Mouse (Mus musculus): ENCODE measurements at regions not wholly inside any gene's neighbourhood (a gene's known extent, or its start where the extent isn't known, plus 50 kb on each side); places are given as distances from the start of the nearest gene placed in this dataset.

- DNase-seq (ENCODE audit: low spot score) (no peak), ATAC-seq (ENCODE audit: low FRiP score, low read depth) (no peak)
- Histone ChIP-seq H3K4me1 (ENCODE audit: control insufficient read depth, insufficient read depth, low read length) (0 out of 2 replicates have a peak, but pooled peaks cover 6% of the 10 kb centered on the region), H3K36me3 (ENCODE audit: control insufficient read depth, insufficient read depth, low read length) (no peaks in the 10 kb centered on the region), H3K9me3 (ENCODE audit: control insufficient read depth, low read length) (no peaks in the 10 kb centered on the region), H3K4me2 (replicated peaks; ENCODE audit: low read depth, low read length, severe bottlenecking) (no peak overlapping the region), H3K27ac (replicated peaks; ENCODE audit: low read depth, low read length) (no peak overlapping the region), H3K27me3 (ENCODE audit: control insufficient read depth, insufficient read depth, low read length) (no peaks in the 10 kb centered on the region), H3K4me3 (replicated peaks; ENCODE audit: low read length) (no peak overlapping the region), H3K9ac (ENCODE audit: low read depth, low read length, severe bottlenecking) (no peak overlapping the region)
- no peak for TF ChIP-seq POLR2A (IDR thresholded peaks at IDR 0.05; ENCODE audit: borderline replicate concordance, extremely low read depth, insufficient read depth, insufficient read length)
- 40% methylated on average over 13 of the region's 13 CpGs for WGBS
Observed at GRCm38 (mm10) chr14:61696886-61697554, 89.8 kb downstream of the Kcnrg start.

GRCm38 (mm10) chr14:61697704-61698103 lies 90.4 kb downstream of the Kcnrg start:
- Histone ChIP-seq H3K4me1 (ENCODE audit: control insufficient read depth, insufficient read depth, low read length) (0 out of 2 replicates have a peak, but pooled peaks cover 6% of the 10 kb centered on the region), H3K36me3 (ENCODE audit: control insufficient read depth, insufficient read depth, low read length) (no peaks in the 10 kb centered on the region), H3K4me2 (replicated peaks; ENCODE audit: low read depth, low read length, severe bottlenecking) (no peak overlapping the region), H3K9ac (ENCODE audit: low read depth, low read length, severe bottlenecking) (no peak overlapping the region), H3K9me3 (ENCODE audit: control insufficient read depth, low read length) (no peaks in the 10 kb centered on the region), H3K4me3 (replicated peaks; ENCODE audit: low read length) (no peak overlapping the region), H3K27me3 (ENCODE audit: control insufficient read depth, insufficient read depth, low read length) (no peaks in the 10 kb centered on the region), H3K27ac (replicated peaks; ENCODE audit: low read depth, low read length) (no peak overlapping the region)
- no peak for DNase-seq (ENCODE audit: low spot score)
- WGBS, result 87% methylated on average over 10 of the region's 10 CpGs
- no peak for TF ChIP-seq POLR2A (IDR thresholded peaks at IDR 0.05; ENCODE audit: borderline replicate concordance, extremely low read depth, insufficient read depth, insufficient read length)
- no peak for ATAC-seq (ENCODE audit: low FRiP score, low read depth)

- Histone ChIP-seq H3K27ac (replicated peaks; ENCODE audit: low read depth, low read length) (no peak overlapping the region), H3K4me2 (replicated peaks; ENCODE audit: low read depth, low read length, severe bottlenecking) (no peak overlapping the region), H3K9me3 (ENCODE audit: control insufficient read depth, low read length) (no peaks in the 10 kb centered on the region), H3K36me3 (ENCODE audit: control insufficient read depth, insufficient read depth, low read length) (no peaks in the 10 kb centered on the region), H3K9ac (ENCODE audit: low read depth, low read length, severe bottlenecking) (no peak overlapping the region), H3K4me3 (replicated peaks; ENCODE audit: low read length) (no peak overlapping the region), H3K27me3 (ENCODE audit: control insufficient read depth, insufficient read depth, low read length) (no peaks in the 10 kb centered on the region), H3K4me1 (ENCODE audit: control insufficient read depth, insufficient read depth, low read length) (0 out of 2 replicates have a peak, but pooled peaks cover 6% of the 10 kb centered on the region)
- 32% methylated on average over 12 of the region's 12 CpGs for WGBS
- no peak for ATAC-seq (ENCODE audit: low FRiP score, low read depth)
- DNase-seq (ENCODE audit: low spot score), result no peak
- TF ChIP-seq POLR2A (IDR thresholded peaks at IDR 0.05; ENCODE audit: borderline replicate concordance, extremely low read depth, insufficient read depth, insufficient read length), result no peak
Observed at GRCm38 (mm10) chr14:61698358-61699055, 91.2 kb downstream of the Kcnrg start.

GRCm38 (mm10) chr14:61699638-61700037 lies 92.4 kb downstream of the Kcnrg start:
- no peak overlapping the region for H3K4me3 ChIP-seq (replicated peaks; ENCODE audit: low read length)
- H3K27ac ChIP-seq (replicated peaks; ENCODE audit: low read depth, low read length), result no peak overlapping the region
- H3K4me1 ChIP-seq (ENCODE audit: control insufficient read depth, insufficient read depth, low read length), result 0 out of 2 replicates have a peak, but pooled peaks cover 6% of the 10 kb centered on the region
- WGBS, result 30% methylated on average over 7 of the region's 7 CpGs
- H3K9ac ChIP-seq (ENCODE audit: low read depth, low read length, severe bottlenecking), result no peak overlapping the region
- no peak for ATAC-seq (ENCODE audit: low FRiP score, low read depth)
- DNase-seq (ENCODE audit: low spot score), result no peak
- no peaks in the 10 kb centered on the region for H3K9me3 ChIP-seq (ENCODE audit: control insufficient read depth, low read length)
- H3K4me2 ChIP-seq (replicated peaks; ENCODE audit: low read depth, low read length, severe bottlenecking), result no peak overlapping the region
- H3K27me3 ChIP-seq (ENCODE audit: control insufficient read depth, insufficient read depth, low read length), result no peaks in the 10 kb centered on the region
- TF ChIP-seq POLR2A (IDR thresholded peaks at IDR 0.05; ENCODE audit: borderline replicate concordance, extremely low read depth, insufficient read depth, insufficient read length), result no peak
- H3K36me3 ChIP-seq (ENCODE audit: control insufficient read depth, insufficient read depth, low read length), result no peaks in the 10 kb centered on the region

GRCm38 (mm10) chr14:61701131-61701530 lies 93.9 kb downstream of the Kcnrg start:
- no peak for TF ChIP-seq POLR2A (IDR thresholded peaks at IDR 0.05; ENCODE audit: borderline replicate concordance, extremely low read depth, insufficient read depth, insufficient read length)
- WGBS, result 81% methylated on average over 10 of the region's 10 CpGs
- Histone ChIP-seq H3K9ac (ENCODE audit: low read depth, low read length, severe bottlenecking) (no peak overlapping the region), H3K9me3 (ENCODE audit: control insufficient read depth, low read length) (no peaks in the 10 kb centered on the region), H3K27ac (replicated peaks; ENCODE audit: low read depth, low read length) (no peak overlapping the region), H3K4me3 (replicated peaks; ENCODE audit: low read length) (no peak overlapping the region), H3K4me1 (ENCODE audit: control insufficient read depth, insufficient read depth, low read length) (0 out of 2 replicates have a peak, but pooled peaks cover 6% of the 10 kb centered on the region), H3K27me3 (ENCODE audit: control insufficient read depth, insufficient read depth, low read length) (no peaks in the 10 kb centered on the region), H3K4me2 (replicated peaks; ENCODE audit: low read depth, low read length, severe bottlenecking) (no peak overlapping the region), H3K36me3 (ENCODE audit: control insufficient read depth, insufficient read depth, low read length) (no peaks in the 10 kb centered on the region)
- DNase-seq (ENCODE audit: low spot score), result no peak
- no peak for ATAC-seq (ENCODE audit: low FRiP score, low read depth)
